Comparison of ENCODE assay signal across 9 mouse cellular contexts in genomic region chr1:60961080-60961479, GRCm38 (mm10). TPM values are rescaled to one million over a fixed set of nuclear protein-coding genes. Genes with fewer than 3 reads are reported as not detected.
DNase-seq lines count a peak whose midpoint lies in the region; ATAC-seq and TF ChIP-seq lines count a peak whose summit lies in the region.
"Had no signal": no experiment of that assay in that cellular context is flagged by ENCODE, and none has a peak within 500 bp of the region (broad histone marks: within the 10 kb centered on the region; RNA-seq: fewer than 3 reads in every experiment).

No protein-coding gene starts in this region.

- TF ChIP-seq RAD21 in MEL (IDR thresholded peaks at IDR 0.05; ENCODE audit: low read depth, low read length) = peak; percentile 60

- no peak overlapping the region for H3K27ac ChIP-seq in MEL (ENCODE audit: control insufficient read depth, low read depth, low read length)
- no peak overlapping the region for H3K27ac ChIP-seq in kidney, embryonic 15.5 days
- no peak overlapping the region for H3K27ac ChIP-seq in liver, postnatal 0 days (ENCODE audit: low read depth)
- H3K27ac ChIP-seq: limb, embryonic 15.5 days had no signal

- H3K36me3 ChIP-seq in MEL (ENCODE audit: control insufficient read depth in 1 of 2, insufficient read depth in 2 of 2, low read length in 2 of 2) = no peaks in the 10 kb centered on the region
- H3K36me3 ChIP-seq in kidney, embryonic 15.5 days = no peaks in the 10 kb centered on the region
- no peaks in the 10 kb centered on the region for H3K36me3 ChIP-seq in liver, postnatal 0 days (replicated peaks; ENCODE audit: insufficient read depth, low read length)
- H3K36me3 ChIP-seq: limb, embryonic 15.5 days had no signal

- peak; percentile 15 to 50 (median 32); a peak in 4 of 6 replicates for TF ChIP-seq CTCF in MEL (IDR thresholded peaks at IDR 0.05 in 2 of 3, conservative IDR thresholded peaks at IDR 0.05 in 1 of 3; ENCODE audit: control insufficient read depth in 1 of 3, insufficient read depth in 1 of 3, low read depth in 2 of 3, low read length in 3 of 3, poor library complexity in 1 of 3, severe bottlenecking in 1 of 3)
- TF ChIP-seq CTCF in liver, postnatal 0 days (IDR thresholded peaks at IDR 0.05; ENCODE audit: low read depth) = peak; percentile 72

- no peak for TF ChIP-seq EP300 in MEL (IDR thresholded peaks at IDR 0.05; ENCODE audit: low read depth in 1 of 2, low read length in 2 of 2)
- no peak for TF ChIP-seq EP300 in liver, postnatal 0 days (IDR thresholded peaks at IDR 0.05; ENCODE audit: low read depth)

- peak; percentile 16 to 72 for DNase-seq in adrenal gland, adult (ENCODE audit: inconsistent age in 2 of 2, low spot score in 1 of 2)
- no peak for DNase-seq in adrenal gland, postnatal 4 days (ENCODE audit: low spot score in 2 of 2)
- peak; percentile 37 for DNase-seq in MEL (ENCODE audit: low read depth, low spot score)
- peak; percentile 73 to 84 for DNase-seq in cerebellum, postnatal 14 days
- DNase-seq in gastrocnemius, postnatal 14 days = peak; percentile 49
- DNase-seq in liver, postnatal 0 days = peak; percentile 31
- peak; percentile 54 for DNase-seq in right cerebral cortex, postnatal 25 days

- ATAC-seq in kidney, embryonic 15.5 days (replicated peaks; ENCODE audit: low FRiP score) = 0 out of 2 replicates have a peak, but pooled peaks have one; percentile 43
- ATAC-seq in liver, postnatal 0 days = peak; percentile 21; the same call in 1 of the 2 replicates

- H3K9me3 ChIP-seq in MEL (replicated peaks; ENCODE audit: insufficient read depth, low read length) = no peaks in the 10 kb centered on the region
- H3K9me3 ChIP-seq in kidney, embryonic 15.5 days (replicated peaks) = no peaks in the 10 kb centered on the region
- H3K9me3 ChIP-seq in liver, postnatal 0 days (ENCODE audit: low read length) = no peaks in the 10 kb centered on the region
- H3K9me3 ChIP-seq: limb, embryonic 15.5 days had no signal

- 0 out of 2 replicates have a peak overlapping the region, but pooled peaks have one; percentile 21 for H3K4me2 ChIP-seq in kidney, embryonic 15.5 days
- H3K4me2 ChIP-seq in liver, postnatal 0 days (ENCODE audit: low read depth, low read length) = no peak overlapping the region; the same call in 1 of the 2 replicates
- H3K4me2 ChIP-seq: limb, embryonic 15.5 days had no signal

- H3K4me3 ChIP-seq in MEL (ENCODE audit: control insufficient read depth in 1 of 2, insufficient read depth in 1 of 2, low read depth in 2 of 2, low read length in 2 of 2) = no peak overlapping the region
- H3K4me3 ChIP-seq in kidney, embryonic 15.5 days (replicated peaks) = no peak overlapping the region
- no peak overlapping the region for H3K4me3 ChIP-seq in liver, postnatal 0 days (ENCODE audit: low read depth, low read length)
- H3K4me3 ChIP-seq: limb, embryonic 15.5 days had no signal

- no peaks in the 10 kb centered on the region for H3K27me3 ChIP-seq in MEL (ENCODE audit: control insufficient read depth in 1 of 2, insufficient read depth in 2 of 2, low read length in 2 of 2)
- no peaks in the 10 kb centered on the region for H3K27me3 ChIP-seq in kidney, embryonic 15.5 days
- no peaks in the 10 kb centered on the region for H3K27me3 ChIP-seq in liver, postnatal 0 days (ENCODE audit: insufficient read depth, low read length)
- H3K27me3 ChIP-seq: limb, embryonic 15.5 days had no signal

- no peak for TF ChIP-seq POLR2A in MEL (IDR thresholded peaks at IDR 0.05; ENCODE audit: control insufficient read depth in 1 of 2, insufficient read depth in 1 of 2, low read depth in 1 of 2, low read length in 2 of 2, poor library complexity in 1 of 2)

- no peaks in the 10 kb centered on the region for H3K4me1 ChIP-seq in MEL (ENCODE audit: control insufficient read depth in 1 of 2, insufficient read depth in 2 of 2, low read length in 2 of 2)
- H3K4me1 ChIP-seq in kidney, embryonic 15.5 days = peaks cover 3% of the 10 kb centered on the region; the same call in 1 of the 2 replicates
- H3K4me1 ChIP-seq in liver, postnatal 0 days (ENCODE audit: insufficient read depth) = no peaks in the 10 kb centered on the region
- H3K4me1 ChIP-seq: limb, embryonic 15.5 days had no signal

- H3K79me2 ChIP-seq in MEL (ENCODE audit: control insufficient read depth, insufficient read depth, low read length, poor library complexity) = no peaks in the 10 kb centered on the region

- intact Hi-C loops in gastrocnemius, postnatal 14 days (cut with DNase I; ENCODE audit: low total_unique reads) = no loop called here

- WGBS in kidney, embryonic 15.5 days = 32% methylated on average over 4 of the region's 4 CpGs
- WGBS in liver, postnatal 0 days (ENCODE audit: insufficient replicate concordance) = 18% methylated on average over 4 of the region's 4 CpGs

- no peak overlapping the region for H3K9ac ChIP-seq in MEL (ENCODE audit: control insufficient read depth, low read depth, low read length, poor library complexity, severe bottlenecking)
- H3K9ac ChIP-seq in kidney, embryonic 15.5 days = no peak overlapping the region
- no peak overlapping the region for H3K9ac ChIP-seq in liver, postnatal 0 days (replicated peaks)
- H3K9ac ChIP-seq: limb, embryonic 15.5 days had no signal

TF ChIP-seq in MEL, 35 proteins besides CTCF, POLR2A, EP300 and RAD21:
- TF ChIP-seq MYC (IDR thresholded peaks at IDR 0.05; ENCODE audit: low read depth, low read length) (no peak), RCOR1 (IDR thresholded peaks at IDR 0.05; ENCODE audit: low read depth, low read length) (no peak), TAL1 (IDR thresholded peaks at IDR 0.05; ENCODE audit: low read length) (no peak), NRF1 (IDR thresholded peaks at IDR 0.05; ENCODE audit: insufficient read depth, low read depth, low read length, poor library complexity, severe bottlenecking) (no peak), SMC3 (IDR thresholded peaks at IDR 0.05; ENCODE audit: low read depth, low read length) (peak; percentile 50), ZNF384 (IDR thresholded peaks at IDR 0.05; ENCODE audit: low read depth, low read length) (no peak), ELF1 (IDR thresholded peaks at IDR 0.05; ENCODE audit: low read depth, low read length) (no peak)

RNA-seq across cellular contexts. Expression of gene Icos, which starts 16.6 kb away (rescaled TPM):
- under 1 TPM; 0.08 to 0.34 TPM for total RNA-seq in adrenal gland, postnatal 4 days (2021)
- not detected in 2 replicates for total RNA-seq in MEL (2012; rRNA removed)
- polyA plus RNA-seq in MEL (2012; ENCODE audit: insufficient read depth in 1 of 2, insufficient read length in 2 of 2, low read depth in 1 of 2, low replicate concordance in 2 of 2, missing spikeins in 1 of 2) = not detected
- under 1 TPM; 0.11 to 0.31 TPM for total RNA-seq in gastrocnemius, postnatal 14 days (2021)
- 0.14 and 0.19 TPM in 2 replicates for polyA plus RNA-seq in kidney, embryonic 15.5 days (2015; fragmentation: Nextera tagmentation; extraction: Ambion mirVana)
- polyA plus RNA-seq in liver, postnatal 0 days (2015; fragmentation: Nextera tagmentation; extraction: Ambion mirVana) = 0.99 and 1.4 TPM in 2 replicates

Comparison
In these comparisons a context has a peak if more than half of its experiments do, and no peak if none do; other contexts are left out.
1. DNase-seq: peak in adrenal gland, adult (2 of 2), MEL (single experiment), cerebellum, postnatal 14 days (2 of 2), gastrocnemius, postnatal 14 days (single experiment), liver, postnatal 0 days (single experiment) and right cerebral cortex, postnatal 25 days (single experiment); none in adrenal gland, postnatal 4 days (0 of 2).